Mouse (Mus musculus) heart, adult 9 months (tissue): Measurements from ENCODE around the gene Zfp1.
"Not testable (repeated sequence)": the region's sequence is repeated elsewhere in the genome, so short reads cannot be mapped to it uniquely, and the experiment has no call there.

ENCODE experiments used
- DNase-seq, 2 experiments: peaks; one replicate each; pipeline ENCODE4 v3.0.0; 2022; ENCODE audit warnings: low spot score in 2 of 2

Zfp1 gene

DNA sequence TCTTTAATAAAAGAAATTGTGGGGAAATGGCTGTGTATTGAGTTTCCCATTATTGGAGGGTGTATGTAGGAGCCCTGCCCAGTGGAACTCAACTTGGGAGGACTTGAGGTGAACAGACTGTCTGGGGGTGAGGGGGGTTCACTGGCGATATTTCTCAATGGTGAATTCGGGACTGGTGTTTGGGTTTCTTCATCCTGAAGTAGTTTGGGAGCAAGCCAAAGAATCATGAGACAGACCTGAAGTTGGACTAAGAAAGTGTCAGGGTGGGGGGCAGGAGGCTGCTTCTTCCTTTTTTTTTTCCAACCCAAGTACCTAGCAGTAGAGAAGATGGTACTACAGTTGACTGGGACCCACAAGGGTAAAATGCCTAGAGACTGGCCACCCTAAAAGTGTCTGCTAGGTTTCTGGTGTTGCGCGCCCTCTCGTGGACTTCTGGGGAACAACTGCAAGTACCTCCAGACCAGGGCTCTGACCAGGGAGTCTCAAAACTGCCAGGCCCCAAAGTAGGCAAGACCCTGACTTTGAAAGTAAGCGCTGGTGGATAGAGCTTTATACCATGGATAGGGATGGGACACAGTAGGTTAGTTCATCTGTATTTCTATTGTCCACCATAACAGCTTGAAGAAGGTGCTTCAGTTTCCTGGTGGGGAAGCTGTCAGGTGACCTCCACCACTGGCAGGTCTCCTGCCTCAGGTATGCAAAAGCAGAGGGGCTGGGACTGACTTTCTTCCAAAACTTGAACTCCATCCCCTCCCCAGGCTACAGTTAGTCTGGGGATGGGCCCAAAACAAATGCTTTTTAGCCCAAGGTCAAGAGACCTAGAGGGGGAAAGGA is 17.3 kb upstream of the Zfp1 start:
- DNase-seq = peak; percentile 57 to 76

DNA sequence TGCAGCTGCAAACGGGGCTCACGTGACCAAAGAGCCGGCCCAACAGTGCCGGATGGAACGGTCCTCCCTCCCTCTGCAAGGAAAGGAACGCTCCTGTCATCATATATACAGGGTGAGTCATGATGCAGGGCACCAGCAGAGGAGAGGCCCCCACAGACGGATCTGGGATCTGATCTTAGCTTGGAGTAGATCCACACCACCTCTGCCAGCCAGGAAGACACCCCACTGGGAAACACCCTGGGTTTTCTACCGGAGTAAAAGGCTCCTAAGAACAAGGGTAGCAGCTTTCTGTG is 16.7 kb upstream of the Zfp1 start:
- no peak for DNase-seq

DNA sequence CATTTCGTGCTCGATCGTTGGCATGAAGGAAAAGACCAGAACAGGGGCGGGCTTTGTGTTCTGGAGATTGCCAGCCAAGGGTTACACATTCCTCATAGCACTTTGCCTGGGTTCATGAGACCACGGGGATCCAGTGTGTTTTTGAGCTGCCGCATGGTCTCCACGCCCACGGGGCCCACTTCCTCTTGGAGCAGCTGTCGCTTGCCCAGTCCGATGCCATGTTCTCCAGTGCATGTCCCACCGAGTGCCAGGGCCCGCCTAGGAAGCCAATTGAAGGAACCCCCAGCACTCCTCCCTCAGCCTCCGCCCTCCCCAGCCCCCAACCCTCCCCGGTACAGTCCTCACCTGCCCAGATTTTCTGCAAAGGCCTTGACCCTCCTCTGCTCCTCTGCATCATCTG is 16.3 kb upstream of the Zfp1 start:
- DNase-seq = no peak

DNA sequence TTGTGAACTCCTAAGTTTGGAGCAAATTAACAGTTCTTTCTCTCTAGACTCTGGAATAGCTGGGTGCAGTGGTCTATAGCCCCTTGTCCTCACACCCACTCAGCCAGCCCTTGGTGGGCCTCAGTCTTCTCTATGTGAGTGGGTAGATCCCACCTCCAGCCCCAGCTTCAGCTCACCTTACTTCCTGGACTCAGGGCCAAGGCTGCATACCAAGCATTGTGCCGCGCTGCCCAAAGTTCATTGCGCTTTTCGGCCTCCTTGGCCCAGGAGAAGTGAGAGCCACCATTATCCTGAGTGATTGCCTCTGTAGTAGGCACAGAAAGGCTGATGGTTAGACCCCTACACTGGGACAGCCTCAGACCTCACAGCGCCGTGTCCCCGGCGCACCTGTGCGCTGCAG is 15.3 kb upstream of the Zfp1 start:
- DNase-seq = no peak

DNA sequence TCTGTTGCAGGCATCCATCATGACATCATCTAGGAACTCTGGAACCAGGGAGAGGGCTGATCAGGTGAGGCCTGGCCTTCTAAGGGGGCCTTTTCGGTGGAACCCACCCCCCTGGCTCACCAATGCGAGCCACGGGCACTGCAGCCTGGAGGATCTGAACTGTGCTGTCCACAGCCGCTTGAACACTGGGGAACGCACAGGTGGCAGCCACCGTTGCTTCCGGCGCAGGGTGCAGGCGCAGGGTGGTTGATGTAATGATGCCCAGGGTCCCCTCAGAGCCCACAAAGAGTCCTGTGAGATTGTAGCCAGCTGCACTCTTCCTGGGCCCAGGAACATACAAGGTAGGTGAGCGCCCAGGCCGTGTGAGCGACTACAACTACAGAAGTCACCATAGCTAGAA is 14.8 kb upstream of the Zfp1 start:
- no peak for DNase-seq

DNA sequence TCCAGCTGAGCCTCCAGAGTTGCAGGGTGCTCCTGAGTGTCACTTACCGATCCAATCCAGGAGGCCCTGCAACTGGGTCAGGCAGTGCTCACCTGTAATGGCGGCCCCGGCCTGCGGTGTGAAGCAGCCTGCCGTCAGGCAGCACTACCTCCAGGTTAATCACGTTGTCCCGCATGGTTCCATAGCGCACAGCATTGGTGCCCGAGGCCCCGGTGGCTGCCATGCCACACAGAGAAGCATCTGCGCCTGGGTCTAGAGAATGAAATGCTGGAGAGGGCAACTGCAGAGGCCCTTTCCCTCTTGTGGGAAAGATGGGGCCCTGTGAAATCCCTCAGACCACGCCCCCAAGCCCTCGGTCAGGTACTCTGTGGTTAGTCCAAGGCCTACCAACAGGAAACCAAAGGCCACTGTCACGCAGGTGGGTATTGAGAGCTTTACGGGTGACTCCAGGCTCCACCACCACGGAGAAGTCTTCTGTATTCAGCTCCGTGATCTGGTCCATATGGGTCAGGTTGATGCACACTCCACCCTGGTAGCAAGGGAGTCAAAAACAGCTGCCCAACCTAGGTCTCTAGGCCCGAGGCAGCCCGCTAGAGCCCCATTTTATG is 14.2 kb upstream of the Zfp1 start:
- DNase-seq = no peak

DNA sequence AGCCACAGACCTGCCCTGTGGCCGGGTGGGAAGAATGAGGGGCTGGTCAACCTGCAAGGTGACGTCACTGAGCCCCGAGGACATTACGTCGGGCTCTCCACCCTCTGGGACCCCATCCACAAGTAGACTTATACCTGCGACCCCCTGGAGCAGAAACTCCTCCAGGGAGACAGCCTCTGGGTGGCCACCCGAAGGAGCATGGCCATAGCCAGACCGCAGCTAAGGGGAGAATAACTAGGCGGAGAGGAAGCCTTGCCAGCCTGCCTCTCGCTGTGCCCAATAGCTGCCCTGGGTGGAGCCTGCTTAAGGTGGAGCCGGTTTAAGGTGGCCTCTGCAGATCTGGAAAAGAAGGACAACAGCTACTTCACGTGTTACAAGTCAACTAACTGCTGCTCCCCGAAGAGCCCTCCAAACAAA is 13.1 kb upstream of the Zfp1 start, which contains the start of gene Ldhd:
Gene Ldhd, minus strand, starts transcription at position 270 of the 417 bp plus-strand sequence.
- peak; percentile 36 to 47 for DNase-seq

DNA sequence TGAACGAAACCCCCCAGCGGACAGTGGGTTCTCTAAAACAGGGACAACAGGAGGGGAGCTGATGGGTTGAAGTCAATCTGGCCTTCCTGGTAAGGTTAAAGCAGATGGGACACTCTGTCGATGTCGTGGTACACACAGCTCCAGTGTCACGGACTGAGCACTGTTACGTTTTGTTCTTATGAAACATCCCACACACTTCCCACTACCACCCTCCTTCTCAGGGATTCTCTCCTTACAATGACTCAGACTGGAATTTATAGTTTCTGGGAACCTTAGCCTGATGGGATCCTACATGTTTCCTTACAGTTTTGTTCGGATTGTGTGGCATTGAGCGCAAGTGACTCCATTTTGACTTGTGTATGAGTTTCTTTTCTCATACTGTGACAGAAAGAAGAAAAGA is 11.6 kb upstream of the Zfp1 start:
- no peak for DNase-seq

DNA sequence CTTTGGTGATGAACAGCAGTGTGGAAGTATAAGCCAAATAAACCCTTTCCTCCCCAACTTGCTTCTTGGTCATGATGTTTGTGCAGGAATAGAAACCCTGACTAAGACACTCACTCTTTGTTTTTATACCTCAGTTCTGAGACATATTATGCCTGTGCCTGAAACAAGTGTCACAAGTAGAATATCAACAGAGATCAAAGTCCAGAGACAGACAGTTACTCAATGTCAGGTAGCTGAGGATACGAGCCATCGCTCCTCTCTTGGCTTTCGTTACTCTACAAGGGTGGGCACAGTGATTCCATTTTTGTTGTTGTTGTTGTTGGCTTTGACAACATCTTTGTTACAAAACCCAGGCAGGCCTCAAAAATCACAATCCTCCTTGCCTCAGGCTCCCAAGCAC is 10.2 kb upstream of the Zfp1 start:
- DNase-seq = no peak

DNA sequence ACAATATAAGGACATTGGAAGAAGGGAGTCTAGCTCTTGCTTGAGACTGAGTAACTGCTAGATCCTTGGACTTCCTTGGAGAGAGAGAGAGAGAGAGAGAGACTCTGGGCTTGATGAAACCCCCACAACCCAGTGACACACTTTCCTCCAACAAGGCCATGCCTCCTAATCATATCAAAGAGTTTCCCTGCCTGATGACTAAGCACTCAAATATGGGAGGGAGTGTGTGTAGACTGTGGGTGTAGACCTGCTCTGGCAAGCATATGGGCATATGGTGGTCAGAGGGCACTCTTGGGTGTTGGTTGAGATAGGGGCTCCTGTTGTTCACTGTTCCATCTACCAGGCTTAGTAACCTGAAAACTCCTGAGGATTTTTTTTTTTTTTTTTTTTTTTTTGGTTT is 5.1 kb upstream of the Zfp1 start:
- no peak for DNase-seq

DNA sequence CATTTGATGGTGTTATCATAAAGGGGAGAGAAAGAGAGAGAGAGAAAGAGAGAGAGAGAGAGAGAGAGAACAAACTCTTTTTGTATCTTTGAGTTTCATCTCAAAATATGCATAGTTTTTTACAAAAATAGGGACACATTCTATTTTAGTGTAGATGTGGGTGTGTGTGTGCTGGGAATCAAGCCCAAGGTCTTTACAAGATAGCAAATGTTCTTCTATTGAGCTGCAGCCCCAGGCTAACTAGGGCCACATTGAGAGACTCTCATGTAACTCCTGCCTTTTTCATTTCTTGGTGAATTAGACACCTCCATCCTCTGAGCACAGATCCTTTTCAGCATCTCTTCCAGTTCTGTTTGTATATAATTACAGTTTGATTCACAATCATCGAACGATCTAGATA is 2.1 kb upstream of the Zfp1 start:
- DNase-seq = no peak

DNA sequence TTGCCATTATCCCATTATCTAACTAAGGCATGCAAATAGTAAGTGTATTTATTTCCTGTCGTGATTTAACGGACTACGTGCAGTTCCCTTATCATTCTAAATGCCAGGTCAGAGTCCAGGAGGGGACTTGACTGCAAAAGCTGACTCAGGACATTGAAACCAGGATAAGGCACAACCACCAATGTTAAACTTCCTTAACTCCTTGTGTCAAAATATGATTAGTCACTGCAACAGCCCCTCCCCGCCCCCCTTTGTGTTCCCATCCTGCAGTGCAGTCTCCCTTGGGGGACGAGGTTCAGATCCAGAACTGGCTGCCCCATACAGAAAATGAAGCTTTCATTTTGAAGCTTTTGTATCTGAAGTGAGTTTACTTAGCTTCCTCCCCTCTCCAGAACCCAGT is 705 bp upstream of the Zfp1 start:
- peak; percentile 42 to 47 for DNase-seq

DNA sequence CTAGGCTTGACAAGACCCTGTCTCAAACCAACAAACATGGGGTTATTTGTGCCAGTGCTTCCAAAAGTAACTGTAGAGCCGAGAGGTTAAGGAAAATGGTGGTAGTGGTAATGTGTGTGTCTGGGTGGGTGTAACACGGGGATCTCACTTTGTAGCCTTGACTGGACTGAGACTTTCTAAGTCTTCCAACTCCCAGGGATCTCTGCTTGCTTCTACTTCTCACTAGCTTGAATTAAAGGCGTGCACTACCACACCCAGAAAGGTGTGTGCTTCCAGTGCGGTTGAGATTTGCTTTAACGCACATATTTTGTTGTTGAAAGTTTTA is 300 bp upstream of the Zfp1 start:
- no peak for DNase-seq

DNA sequence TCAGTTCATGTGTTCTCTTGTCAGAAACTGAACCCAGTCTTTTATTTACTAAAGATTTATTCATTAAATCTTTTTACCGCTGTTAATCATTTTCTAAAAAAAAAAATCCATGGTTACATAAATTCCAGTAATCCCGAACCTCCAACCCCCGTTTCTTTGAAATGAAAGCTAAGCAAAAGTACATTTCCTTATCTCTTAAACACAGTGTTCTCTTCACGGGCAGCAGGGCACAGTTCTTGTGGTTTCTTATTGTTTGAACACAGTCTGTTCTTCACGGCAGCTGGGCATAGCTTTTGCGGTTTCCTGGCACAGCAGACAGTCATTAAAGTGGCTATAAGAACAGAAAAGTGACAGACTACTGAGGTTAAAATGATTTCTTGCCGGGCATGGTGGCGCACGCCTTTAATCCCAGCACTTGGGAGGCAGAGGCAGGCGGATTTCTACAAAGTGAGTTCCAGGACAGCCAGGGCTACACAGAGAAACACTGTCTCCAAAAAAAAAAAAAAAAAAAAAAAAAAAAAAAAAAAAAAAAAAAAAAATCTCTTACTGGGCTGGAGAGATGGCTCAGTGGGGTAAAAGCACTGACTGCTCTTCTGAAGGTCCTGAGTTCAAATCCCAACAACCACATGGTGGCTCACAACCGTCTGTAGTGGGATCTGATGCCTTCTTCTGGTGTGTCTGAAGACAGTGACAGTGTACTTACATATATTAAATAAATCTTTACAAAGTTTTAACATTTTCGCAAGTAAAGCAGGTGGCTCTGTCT is 1.3 kb downstream of the Zfp1 start:
- DNase-seq = not testable (repeated sequence)

DNA sequence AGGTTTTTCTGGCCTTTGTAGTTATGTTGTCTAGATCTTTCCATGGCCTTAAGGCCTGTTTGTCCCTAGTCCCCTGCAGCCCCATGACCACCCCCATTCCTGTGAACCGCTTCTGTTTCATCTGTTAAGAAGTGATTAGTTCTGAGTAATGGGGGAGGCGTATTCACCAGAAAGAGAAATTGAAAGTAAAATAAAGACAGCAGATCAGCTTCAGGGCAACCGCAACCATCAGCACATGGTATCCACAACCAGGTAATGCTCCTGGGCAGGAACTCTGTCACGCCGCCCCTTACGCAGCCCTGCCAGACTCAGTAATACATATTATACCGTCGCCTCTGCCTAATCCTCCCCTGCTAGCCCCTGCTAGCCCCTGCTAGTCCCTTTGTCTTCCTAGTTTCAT is 2.5 kb downstream of the Zfp1 start:
- no peak for DNase-seq

DNA sequence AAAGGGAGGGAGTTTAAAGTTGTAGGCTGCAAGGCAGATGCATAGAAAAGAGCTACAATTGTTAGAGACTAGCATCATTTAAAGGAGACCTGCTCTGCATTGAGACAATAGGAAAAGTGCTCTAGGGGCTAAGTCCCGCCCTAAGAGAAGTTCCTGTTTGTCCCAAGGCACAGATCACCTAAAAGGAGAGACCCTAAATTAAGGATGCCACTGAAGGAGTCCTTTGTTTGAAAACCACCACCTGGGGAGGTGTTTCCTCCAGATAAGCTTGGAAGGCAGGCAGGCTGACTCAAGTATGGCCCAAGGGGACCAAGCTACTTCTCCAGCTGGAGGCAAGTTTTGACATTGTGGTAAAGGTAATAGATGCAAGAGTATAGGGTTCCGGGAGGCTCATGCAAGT is 5.6 kb downstream of the Zfp1 start:
- no peak for DNase-seq

DNA sequence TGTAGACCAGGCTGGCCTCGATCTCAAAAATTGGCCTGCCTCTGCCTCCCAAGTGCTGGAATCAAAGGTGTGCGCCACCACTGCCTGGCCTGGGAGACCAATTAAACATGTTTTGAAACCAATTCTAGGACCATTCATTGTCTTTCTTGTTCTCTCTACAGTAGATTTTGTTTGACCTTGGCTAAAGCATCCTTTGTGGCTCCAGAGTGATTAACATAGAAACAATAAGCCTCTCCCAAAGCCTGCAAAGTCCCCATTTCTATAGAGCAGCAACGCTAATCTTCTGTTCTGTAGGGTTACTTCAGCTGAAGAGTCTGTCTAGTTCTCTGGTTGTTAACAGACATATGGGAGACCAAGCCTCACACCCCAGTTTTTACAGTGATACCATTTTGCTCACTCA is 7.5 kb downstream of the Zfp1 start:
- DNase-seq = no peak

DNA sequence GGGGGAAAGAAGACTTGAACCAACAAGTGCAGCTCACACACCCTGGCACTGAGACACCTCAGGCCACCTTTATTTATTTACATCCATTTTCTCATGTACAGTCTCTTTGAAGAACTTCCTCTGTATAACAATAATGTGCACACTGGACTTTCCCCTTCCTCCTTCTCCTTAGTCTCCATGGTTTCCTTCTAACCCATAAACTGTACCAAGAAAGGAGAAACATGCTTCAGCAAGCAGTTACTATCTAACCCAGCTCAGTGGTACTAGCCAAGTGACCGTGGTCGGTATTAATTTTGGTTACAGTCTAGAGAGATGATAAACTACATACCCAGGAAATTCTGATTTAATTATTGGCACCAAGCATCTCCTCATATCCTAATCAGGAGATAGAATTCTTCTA is 10.3 kb downstream of the Zfp1 start:
- DNase-seq = no peak

DNA sequence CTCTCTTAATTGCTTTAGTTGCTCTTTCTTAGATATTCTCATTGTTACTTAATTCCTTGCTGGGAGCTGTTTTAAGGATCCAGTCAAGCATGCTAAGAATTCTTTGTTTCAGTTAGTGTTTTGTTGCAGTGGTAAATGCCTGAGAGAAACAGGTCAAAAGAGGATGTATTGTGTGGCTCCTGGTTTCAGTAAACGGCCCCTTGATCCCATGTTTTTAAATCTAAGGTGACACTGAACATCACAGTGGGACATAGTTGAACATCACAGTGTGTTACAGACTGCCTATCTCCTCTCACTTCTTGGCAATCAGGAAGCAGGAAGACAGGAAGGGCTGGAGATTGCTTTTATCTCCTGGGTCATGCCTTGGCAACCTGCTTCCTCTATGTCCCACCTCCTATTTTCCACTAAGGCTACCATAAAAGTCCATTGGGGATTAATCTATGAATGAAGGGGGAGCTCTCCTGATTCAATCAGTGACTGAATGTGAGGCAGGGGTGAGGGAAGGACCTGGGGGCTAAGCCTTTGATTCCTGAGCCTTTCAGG is 14.2 kb downstream of the Zfp1 start:
- DNase-seq = no peak

DNA sequence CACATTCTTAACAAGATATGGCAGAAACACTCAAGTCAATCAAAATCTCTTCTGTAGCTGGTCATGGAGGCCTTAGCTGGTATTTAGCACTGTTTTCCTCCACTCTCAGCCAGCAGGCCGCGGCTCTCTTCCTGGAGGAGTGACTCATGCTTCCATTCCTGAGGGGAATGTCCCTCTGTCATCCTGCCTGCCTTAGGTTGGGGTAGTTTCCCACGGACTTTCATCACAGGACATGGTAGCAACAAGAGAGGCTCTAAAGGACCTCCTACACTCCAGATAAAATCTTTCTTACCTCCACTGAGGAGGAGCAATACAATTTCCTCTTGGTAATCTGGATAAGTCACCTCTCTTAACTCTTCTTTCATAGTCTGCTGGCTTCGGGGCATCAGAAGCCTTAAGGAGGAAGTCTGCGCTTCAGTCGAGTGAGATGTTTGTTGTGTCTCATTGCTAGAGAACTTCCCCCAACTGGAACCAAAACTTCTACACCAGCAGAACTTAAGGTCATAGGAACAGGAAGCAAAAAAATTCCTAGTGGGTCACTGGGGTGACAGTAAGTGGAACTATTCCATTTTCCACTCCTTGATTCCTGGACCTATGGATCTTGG is 15.7 kb downstream of the Zfp1 start:
- DNase-seq = peak; percentile 34 to 36

DNA sequence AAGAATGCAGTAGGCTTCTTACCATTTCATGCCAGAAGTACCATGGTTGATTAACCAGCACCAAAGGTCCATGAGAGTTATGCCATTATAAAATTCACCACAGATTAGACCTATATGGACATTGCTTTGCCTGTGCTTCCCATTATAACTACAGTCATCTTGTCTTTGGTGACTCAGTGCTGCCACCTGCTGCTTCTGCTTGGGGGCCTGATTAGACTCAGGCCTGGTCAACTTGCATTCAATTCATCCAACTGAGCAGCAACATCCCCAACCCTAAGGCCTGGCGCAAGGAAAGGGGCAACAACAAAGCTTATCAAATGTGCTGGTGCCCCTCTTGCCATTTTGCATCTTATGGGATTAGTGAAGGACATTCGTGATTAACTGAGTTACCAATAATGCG is 19.3 kb downstream of the Zfp1 start:
- peak; percentile 59 to 77 for DNase-seq

DNA sequence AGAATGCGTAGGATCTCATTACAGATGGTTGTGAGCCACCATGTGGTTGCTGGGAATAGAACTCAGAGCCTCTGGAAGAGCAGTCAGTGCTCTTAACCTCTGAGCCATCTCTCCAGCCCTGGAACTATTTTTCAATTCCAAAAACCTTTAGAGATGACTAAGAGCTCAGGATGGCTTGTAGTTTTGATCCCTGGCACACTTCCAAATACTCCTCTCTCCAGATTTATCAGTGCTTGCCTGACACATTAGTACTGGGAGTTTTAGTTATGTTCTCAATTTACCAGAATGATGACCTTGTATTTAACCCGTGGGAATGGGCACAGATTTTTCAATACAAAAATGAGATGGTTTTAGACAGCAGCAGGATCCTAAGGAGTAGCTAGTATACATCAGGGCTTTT is 23.6 kb downstream of the Zfp1 start:
- no peak for DNase-seq

DNA sequence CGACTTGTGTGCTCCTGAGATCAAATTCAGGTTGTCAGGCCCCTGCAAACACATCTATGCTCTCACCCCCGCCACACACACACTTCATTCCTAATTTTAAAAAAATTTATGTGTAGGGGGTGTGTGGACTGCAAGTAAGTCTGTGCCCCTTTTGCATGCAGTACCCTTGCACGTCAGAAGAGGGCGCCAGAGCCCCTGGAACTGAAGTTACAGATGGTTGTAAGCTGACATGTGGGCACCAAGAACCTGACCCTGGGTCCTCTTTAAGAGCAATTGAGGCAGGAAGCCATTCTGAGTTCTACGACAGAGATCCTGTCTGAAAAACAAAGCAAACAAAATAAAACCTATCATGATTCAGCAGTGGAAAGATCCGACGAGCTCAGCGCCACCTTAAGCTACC is 33.0 kb downstream of the Zfp1 start:
- DNase-seq = no peak
